Mouse (Mus musculus): ENCODE data around the gene Gpbp1l1.

The Gpbp1l1 gene

GRCm38 (mm10) chr4:116557306-116558121, at the start of gene Gpbp1l1:
Gene Gpbp1l1 (plus strand): TSS chr4:116557658.
- DNase-seq (ENCODE audit: low spot score), result peak; percentile 98

GRCm38 (mm10) chr4:116531109-116531508, 26.3 kb upstream of the Gpbp1l1 start:
- no peak for DNase-seq (ENCODE audit: low spot score)

GRCm38 (mm10) chr4:116536351-116536750, 21.1 kb upstream of the Gpbp1l1 start:
- no peak for DNase-seq (ENCODE audit: low spot score)

- DNase-seq (ENCODE audit: low spot score), result no peak
Measured at GRCm38 (mm10) chr4:116537737-116538136, 19.7 kb upstream of the Gpbp1l1 start.

GRCm38 (mm10) chr4:116550432-116550831, 7.0 kb upstream of the Gpbp1l1 start:
- no peak for DNase-seq (ENCODE audit: low spot score)

- DNase-seq (ENCODE audit: low spot score), result no peak
Measured at GRCm38 (mm10) chr4:116553035-116553434, 4.4 kb upstream of the Gpbp1l1 start.

GRCm38 (mm10) chr4:116555413-116556300, 1.8 kb upstream of the Gpbp1l1 start, which contains the start of gene Tmem69:
Gene Tmem69 (minus strand): TSS chr4:116555936.
- DNase-seq (ENCODE audit: low spot score), result peak; percentile 65

GRCm38 (mm10) chr4:116556561-116557305, 725 bp upstream of the Gpbp1l1 start:
- peak; percentile 92 for DNase-seq (ENCODE audit: low spot score)

- DNase-seq (ENCODE audit: low spot score), result no peak
Measured at GRCm38 (mm10) chr4:116558151-116558882, 859 bp downstream of the Gpbp1l1 start.

GRCm38 (mm10) chr4:116595793-116596192, 38.3 kb downstream of the Gpbp1l1 start:
- no peak for DNase-seq (ENCODE audit: low spot score)

- DNase-seq (ENCODE audit: low spot score), result no peak
Measured at GRCm38 (mm10) chr4:116596379-116596778, 38.9 kb downstream of the Gpbp1l1 start, which contains the start of gene Ccdc17. Gene Ccdc17 (plus strand): TSS chr4:116596654.

GRCm38 (mm10) chr4:116596978-116597881, 39.8 kb downstream of the Gpbp1l1 start:
- DNase-seq (ENCODE audit: low spot score), result peak; percentile 75

- DNase-seq (ENCODE audit: low spot score), result no peak
Measured at GRCm38 (mm10) chr4:116612621-116613020, 55.2 kb downstream of the Gpbp1l1 start.

GRCm38 (mm10) chr4:116615237-116615636, 57.8 kb downstream of the Gpbp1l1 start:
- DNase-seq (ENCODE audit: low spot score), result no peak

- no peak for DNase-seq (ENCODE audit: low spot score)
Measured at GRCm38 (mm10) chr4:116624831-116625230, 67.4 kb downstream of the Gpbp1l1 start.

- peak; percentile 71 for DNase-seq (ENCODE audit: low spot score)
Measured at GRCm38 (mm10) chr4:116626658-116627358, 69.3 kb downstream of the Gpbp1l1 start.

GRCm38 (mm10) chr4:116627359-116627716, 69.9 kb downstream of the Gpbp1l1 start:
- peak; percentile 88 for DNase-seq (ENCODE audit: low spot score)

- peak; percentile 68 for DNase-seq (ENCODE audit: low spot score)
Measured at GRCm38 (mm10) chr4:116627722-116628662, 70.5 kb downstream of the Gpbp1l1 start, which contains the start of gene Nasp. Gene Nasp (minus strand): TSS chr4:116627941.
